Mouse (Mus musculus) liver, postnatal 0 days (tissue): Measurements from ENCODE around the gene Nucb1. TPM values are rescaled to one million over a fixed set of nuclear protein-coding genes. Genes with fewer than 3 reads are reported as not detected.
"Not testable (repeated sequence)": the region's sequence is repeated elsewhere in the genome, so short reads cannot be mapped to it uniquely, and the experiment has no call there.

Experiments
- ATAC-seq: fragments of 200-750 bp; cut with Nextera tagmentation; 2 replicates; pipeline ENCODE4 v1.8.0; 2017; ENCODE audit warnings: mild to moderate bottlenecking, moderate library complexity
- DNase-seq: peaks from one replicate; pipeline ENCODE4 v3.0.0-alpha.2; 2016
- H3K27ac ChIP-seq: fragments of 300-500 bp; sonication (generic); 2 replicates; pipeline ENCODE4 v1.5.1; 2014; ENCODE audit warnings: antibody characterized with exemption, moderate library complexity, mild to moderate bottlenecking, low read depth
- H3K27me3 ChIP-seq: fragments of 300-500 bp; sonication (generic); 2 replicates; pipeline ENCODE4 v1.6.1; 2014; ENCODE audit warnings: low read length, control low read depth, mixed read lengths; ENCODE audit not compliant: insufficient read depth
- H3K36me3 ChIP-seq: fragments of 300-500 bp; sonication (generic); replicated peaks from 2 replicates; pipeline ENCODE4 v1.6.1; 2014; ENCODE audit warnings: mild to moderate bottlenecking, control low read depth, low read length, moderate library complexity, mixed read lengths; ENCODE audit not compliant: insufficient read depth
- H3K4me1 ChIP-seq: fragments of 300-500 bp; sonication (generic); 2 replicates; pipeline ENCODE4 v1.6.1; 2014; ENCODE audit warnings: antibody characterized with exemption, mild to moderate bottlenecking, control low read depth; ENCODE audit not compliant: insufficient read depth
- H3K4me2 ChIP-seq: fragments of 300-500 bp; sonication (generic); 2 replicates; pipeline ENCODE4 v1.6.1; 2014; ENCODE audit warnings: low read depth, mild to moderate bottlenecking, low read length, moderate library complexity, mixed read lengths
- H3K4me3 ChIP-seq: fragments of 300-500 bp; sonication (generic); 2 replicates; pipeline ENCODE4 v1.5.1; 2014; ENCODE audit warnings: low read depth, low read length
- H3K9ac ChIP-seq: fragments of 300-500 bp; sonication (generic); replicated peaks from 2 replicates; pipeline ENCODE4 v1.6.1; 2014; ENCODE audit warnings: mild to moderate bottlenecking, moderate library complexity
- H3K9me3 ChIP-seq: fragments of 300-500 bp; sonication (generic); 2 replicates; pipeline ENCODE4 v1.6.1; 2016; ENCODE audit warnings: mild to moderate bottlenecking, control low read depth, low read length, mixed read lengths
- CTCF ChIP-seq: sonication (generic); IDR thresholded peaks from 2 replicates; pipeline ENCODE4 v1.5.1; 2016; ENCODE audit warnings: antibody characterized with exemption, low read depth
- EP300 ChIP-seq: IDR thresholded peaks from 2 replicates; pipeline ENCODE4 v1.6.1; 2016; ENCODE audit warnings: antibody characterized with exemption, low read depth, mild to moderate bottlenecking
- WGBS: fragments of 180-500 bp; shearing (Covaris S2); extraction: QIAGEN DNeasy Blood & Tissue Kit; methylation state at CpG from one replicate; pipeline ENCODE4 v1.1.7; 2014; ENCODE audit not compliant: insufficient replicate concordance; 5-methylcytosine and 5-hydroxymethylcytosine counted together
- polyA plus RNA-seq: library from polyadenylated mRNA; unstranded; fragments of >200 nt; fragmentation: Nextera tagmentation; extraction: Ambion mirVana; gene quantifications from 2 replicates; pipeline ENCODE4 v1.2.1, GENCODE M21; 2015

Gene Nucb1
- polyA plus RNA-seq, 1 experiment from 2014 or later = 103 TPM

- 49% methylated on average over 14 of the region's 15 CpGs for WGBS
- TF ChIP-seq CTCF = no peak
- no peak for TF ChIP-seq EP300
- Histone ChIP-seq H3K27me3 (no peaks in the 10 kb centered on the region), H3K4me3 (no peak within 1 kb of the TSS), H3K27ac (no peak within 1 kb of the TSS), H3K9ac (no peak within 1 kb of the TSS), H3K36me3 (peaks cover under 1% of the 10 kb centered on the region; the same call in 1 of the 2 replicates), H3K4me1 (peaks cover 7% of the 10 kb centered on the region; the same call in 1 of the 2 replicates), H3K9me3 (no peaks in the 10 kb centered on the region), H3K4me2 (no peak within 1 kb of the TSS)
- ATAC-seq = peak; percentile 86
- DNase-seq = peak; percentile 77
These were observed 28.8 kb downstream of the Nucb1 start, which contains the start of gene Tulp2 for GRCm38 (mm10) chr7:45481374-45481927. Gene Tulp2 (plus strand): TSS chr7:45481877.

GRCm38 (mm10) chr7:45480310-45480709 is 29.9 kb downstream of the Nucb1 start:
- 66% methylated on average over 3 of the region's 4 CpGs for WGBS
- DNase-seq, H3K36me3 ChIP-seq, H3K9ac ChIP-seq, ATAC-seq, H3K4me3 ChIP-seq, H3K27ac ChIP-seq, H3K4me1 ChIP-seq, H3K27me3 ChIP-seq, H3K9me3 ChIP-seq, H3K4me2 ChIP-seq: not testable (repeated sequence)

- Histone ChIP-seq H3K36me3 (peaks cover 9% of the 10 kb centered on the region), H3K27me3 (no peaks in the 10 kb centered on the region), H3K4me2 (no peak overlapping the region), H3K9ac (no peak overlapping the region), H3K9me3 (no peaks in the 10 kb centered on the region), H3K4me1 (peaks cover 4% of the 10 kb centered on the region; the same call in 1 of the 2 replicates), H3K4me3 (no peak overlapping the region), H3K27ac (no peak overlapping the region)
- no peak for DNase-seq
- WGBS = 92% methylated on average over 7 of the region's 7 CpGs
- TF ChIP-seq CTCF (no peak), EP300 (no peak)
- ATAC-seq = no peak
These were observed 31.4 kb downstream of the Nucb1 start for GRCm38 (mm10) chr7:45478774-45479173.

- peaks cover 4% of the 10 kb centered on the region; the same call in 1 of the 2 replicates for H3K4me1 ChIP-seq
- no peak overlapping the region for H3K27ac ChIP-seq
- peaks cover 9% of the 10 kb centered on the region for H3K36me3 ChIP-seq
- no peaks in the 10 kb centered on the region for H3K27me3 ChIP-seq
- DNase-seq = peak; percentile 60
- no peak for TF ChIP-seq EP300
- peak; percentile 89 for TF ChIP-seq CTCF
- H3K9ac ChIP-seq = no peak overlapping the region
- H3K9me3 ChIP-seq = no peaks in the 10 kb centered on the region
- H3K4me2 ChIP-seq = no peak overlapping the region
- H3K4me3 ChIP-seq = no peak overlapping the region
- WGBS = 20% methylated on average over 3 of the region's 3 CpGs
- ATAC-seq = peak; percentile 60; the same call in 1 of the 2 replicates
These were observed 33.2 kb downstream of the Nucb1 start for GRCm38 (mm10) chr7:45477003-45477402.

GRCm38 (mm10) chr7:45476453-45476852 is 33.8 kb downstream of the Nucb1 start:
- 40% methylated on average over 1 of the region's 1 CpGs for WGBS
- no peak for ATAC-seq
- peaks cover 9% of the 10 kb centered on the region for H3K36me3 ChIP-seq

GRCm38 (mm10) chr7:45475291-45475969 is 34.8 kb downstream of the Nucb1 start:
- H3K27me3 ChIP-seq = no peaks in the 10 kb centered on the region
- no peak overlapping the region for H3K9ac ChIP-seq
- H3K36me3 ChIP-seq = peaks cover 9% of the 10 kb centered on the region
- H3K4me3 ChIP-seq = no peak overlapping the region
- peaks cover 2% of the 10 kb centered on the region; the same call in 1 of the 2 replicates for H3K4me1 ChIP-seq
- peak overlapping the region; percentile 26; the same call in 1 of the 2 replicates for H3K4me2 ChIP-seq
- ATAC-seq (no peak), DNase-seq (no peak)
- TF ChIP-seq CTCF (no peak), EP300 (no peak)
- H3K9me3 ChIP-seq = no peaks in the 10 kb centered on the region
- no peak overlapping the region for H3K27ac ChIP-seq
- 64% methylated on average over 16 of the region's 16 CpGs for WGBS

More at GRCm38 (mm10) chr7:45476453-45476852, 33.8 kb downstream of the Nucb1 start:
- Histone ChIP-seq H3K4me1 (peaks cover 2% of the 10 kb centered on the region; the same call in 1 of the 2 replicates), H3K4me3 (no peak overlapping the region), H3K4me2 (no peak overlapping the region), H3K27me3 (no peaks in the 10 kb centered on the region), H3K27ac (no peak overlapping the region), H3K9ac (no peak overlapping the region), H3K9me3 (no peaks in the 10 kb centered on the region)
- DNase-seq = no peak
- TF ChIP-seq EP300 (no peak), CTCF (no peak)
